Mouse (Mus musculus): ENCODE data around the gene Olfr282. TPM values are rescaled to one million over a fixed set of nuclear protein-coding genes. Genes with fewer than 3 reads are reported as not detected.

Gene Olfr282
- total and polyA plus RNA-seq, 3 experiments = not detected

DNA sequence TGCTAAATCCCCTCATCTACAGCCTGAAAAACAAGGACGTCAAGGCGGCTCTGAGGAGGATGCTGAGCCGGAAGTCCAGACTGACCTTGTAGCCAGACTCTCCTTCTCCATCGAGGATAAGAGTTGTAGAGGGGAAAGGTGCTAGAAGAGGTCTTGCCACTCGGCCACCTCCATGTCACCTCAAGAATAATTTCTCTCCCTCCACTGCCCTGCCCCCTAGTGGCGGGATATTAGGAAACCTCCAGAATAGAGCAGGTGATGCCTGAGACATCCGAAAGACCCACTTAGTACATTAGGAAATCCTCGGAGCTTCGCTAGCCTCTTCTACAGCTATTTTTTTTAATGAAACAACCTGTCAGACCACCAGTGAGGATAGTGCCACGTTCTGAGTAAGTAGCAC, 44.4 kb downstream of the Olfr282 start:
- DNase-seq = peak; percentile 42

DNA sequence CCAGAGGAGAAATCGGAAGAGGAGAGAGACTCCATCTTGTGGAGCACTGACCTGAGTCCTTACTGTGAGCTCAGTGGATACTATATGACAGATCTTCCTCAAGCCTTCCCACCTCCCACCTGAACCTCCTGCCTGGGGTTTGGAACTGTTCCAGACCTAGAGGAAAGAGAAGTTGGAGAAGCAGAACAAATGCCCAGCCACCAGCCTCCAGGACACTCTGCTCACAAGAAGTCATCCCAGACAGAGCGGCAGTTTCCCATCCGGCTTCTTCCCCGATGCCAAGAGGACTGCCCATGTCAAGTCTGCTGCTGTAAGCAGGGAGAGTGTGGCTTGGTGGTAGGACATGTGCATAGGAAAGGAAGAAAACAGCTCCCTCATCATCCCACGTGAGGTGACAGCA, 45.3 kb downstream of the Olfr282 start:
- DNase-seq = no peak

DNA sequence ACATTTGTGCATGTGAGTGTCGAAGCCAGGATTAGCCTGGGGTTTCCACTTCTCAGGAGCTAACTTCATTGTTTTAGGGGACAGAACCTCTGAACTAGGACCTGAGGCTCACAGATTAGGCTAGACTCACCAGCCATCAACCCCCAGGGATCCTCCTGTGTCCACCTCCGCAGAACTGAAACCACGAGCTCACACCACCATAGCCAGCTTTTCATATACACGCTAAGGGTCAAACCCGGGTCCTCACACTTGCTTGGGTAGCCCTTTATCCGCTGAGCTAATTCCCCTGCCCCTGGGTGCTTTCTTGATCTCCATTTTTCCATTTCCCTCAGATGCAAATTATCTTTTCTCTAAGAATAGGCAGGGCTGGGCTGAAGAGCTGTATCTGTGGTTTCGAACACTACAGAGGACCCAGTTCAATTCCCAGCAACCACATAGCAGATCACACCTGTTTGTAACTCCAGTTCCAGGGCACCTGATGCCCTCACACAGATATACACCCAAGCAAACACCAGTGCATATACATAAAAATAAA, 48.6 kb downstream of the Olfr282 start:
- DNase-seq = no peak

GRCm38 (mm10) chr15:98482701-98483100, 51.7 kb downstream of the Olfr282 start, which contains the start of gene Lalba:
TSS of gene Lalba (minus strand) at chr15:98482721.
- DNase-seq = no peak

DNA sequence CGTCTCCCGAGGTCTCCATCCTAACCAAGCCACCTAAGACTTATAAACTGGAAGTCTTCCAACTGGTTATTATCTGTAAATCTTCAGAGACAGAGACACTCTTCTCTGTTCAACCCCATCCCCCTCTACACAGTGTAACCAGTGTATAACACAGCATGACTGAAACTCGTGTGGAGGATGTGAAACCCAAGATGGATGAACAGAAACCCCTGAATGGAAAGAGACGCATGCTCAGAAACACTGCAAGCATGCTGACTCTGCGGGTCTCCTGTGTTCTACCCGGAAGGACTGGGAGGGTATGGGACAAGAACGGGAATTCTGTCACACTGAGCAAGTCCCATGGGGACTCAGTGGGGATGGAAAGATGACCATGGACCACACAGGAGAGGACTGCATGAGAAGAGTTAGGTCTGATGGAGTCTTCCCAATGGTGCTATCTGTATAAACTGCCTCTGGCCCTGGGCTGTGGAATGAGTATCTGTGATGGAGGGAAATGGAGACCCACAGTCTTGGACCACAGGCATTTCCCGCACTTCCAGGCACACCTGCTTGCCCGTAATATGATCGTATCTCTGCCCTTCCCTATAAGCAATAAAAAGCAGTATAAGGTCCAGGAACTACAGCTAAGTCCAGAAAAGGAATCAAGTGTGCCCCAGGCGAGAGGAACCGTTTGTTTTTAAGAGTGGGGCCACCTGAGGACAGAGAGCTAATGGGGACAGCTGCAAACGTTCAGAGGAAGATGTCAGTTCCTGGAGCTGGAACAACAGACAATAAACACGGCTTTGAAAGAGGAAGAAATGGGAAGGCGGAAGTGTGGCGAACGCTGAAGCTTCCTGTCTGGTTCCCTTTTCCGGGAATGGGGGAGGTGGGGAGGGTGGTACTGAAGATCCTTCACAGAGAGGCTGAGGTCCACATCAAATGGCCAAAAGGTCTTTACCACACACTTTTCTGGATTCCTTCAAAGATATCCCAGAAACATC, 53.2 kb downstream of the Olfr282 start:
- DNase-seq = no peak

DNA sequence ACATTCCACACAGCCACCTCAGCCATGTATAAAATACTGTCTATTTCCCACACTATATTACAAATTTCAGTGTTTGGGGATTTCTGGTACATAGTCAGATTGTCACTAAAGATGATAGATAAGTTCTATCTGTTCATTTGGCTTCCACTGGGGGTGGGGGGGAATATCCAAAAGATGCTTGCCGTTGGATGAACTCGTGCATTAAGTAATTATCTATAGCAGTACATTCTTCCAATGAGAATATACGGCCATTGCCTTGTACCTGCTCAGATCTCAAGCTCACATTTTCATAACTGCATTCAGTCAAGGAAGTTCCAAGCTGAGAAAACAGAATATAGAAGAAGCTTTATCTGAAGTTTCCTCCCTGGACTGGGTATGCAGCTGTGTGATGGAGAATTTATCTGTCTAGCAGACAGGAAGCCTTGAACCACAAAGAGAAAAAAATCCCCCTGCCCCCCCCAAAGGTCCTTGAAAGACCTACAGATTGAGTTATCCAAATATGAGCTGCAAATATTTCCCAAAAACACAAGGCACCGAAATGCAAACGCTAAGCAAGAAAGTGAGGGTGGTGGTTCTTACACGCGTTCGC, 55.5 kb downstream of the Olfr282 start:
- no peak for DNase-seq

Other genes starting within 250 kb of the Olfr282 start
- gene Olfr288, start 235.7 kb upstream of the Olfr282 start, total RNA-seq (2021) = not detected
- gene Olfr288, start 235.7 kb upstream of the Olfr282 start, polyA plus RNA-seq (2012; rRNA removed) = not detected in 2 replicates
- not detected for gene Gm44579, start 210.2 kb upstream of the Olfr282 start, total RNA-seq (2021)
- gene Gm44579, start 210.2 kb upstream of the Olfr282 start, polyA plus RNA-seq (2012; rRNA removed) = not detected in 2 replicates
- not detected for gene Olfr287, start 210.2 kb upstream of the Olfr282 start, total RNA-seq (2021)
- gene Olfr287, start 210.2 kb upstream of the Olfr282 start, polyA plus RNA-seq (2012; rRNA removed) = not detected in 2 replicates
- not detected for gene Olfr286, start 196.8 kb upstream of the Olfr282 start, total RNA-seq (2021)
- not detected in 2 replicates for gene Olfr286, start 196.8 kb upstream of the Olfr282 start, polyA plus RNA-seq (2012; rRNA removed)
- not detected for gene H1fnt, start 173.9 kb upstream of the Olfr282 start, total RNA-seq (2021)
- not detected in 2 replicates for gene H1fnt, start 173.9 kb upstream of the Olfr282 start, polyA plus RNA-seq (2012; rRNA removed)
- 1 to 10 TPM; 3.2 to 3.8 TPM for gene Zfp641, start 135.1 kb upstream of the Olfr282 start, total RNA-seq (2021)
- gene Zfp641, start 135.1 kb upstream of the Olfr282 start, polyA plus RNA-seq (2012; rRNA removed) = 2.3 and 2.5 TPM in 2 replicates
- gene Olfr285, start 113.9 kb upstream of the Olfr282 start, total RNA-seq (2021) = not detected
- gene Olfr285, start 113.9 kb upstream of the Olfr282 start, polyA plus RNA-seq (2012; rRNA removed) = not detected in 2 replicates
- gene Olfr284, start 90.2 kb upstream of the Olfr282 start, total RNA-seq (2021) = not detected
- not detected in 2 replicates for gene Olfr284, start 90.2 kb upstream of the Olfr282 start, polyA plus RNA-seq (2012; rRNA removed)
- not detected for gene Olfr283, start 50.3 kb upstream of the Olfr282 start, total RNA-seq (2021)
- gene Olfr283, start 50.3 kb upstream of the Olfr282 start, polyA plus RNA-seq (2012; rRNA removed) = not detected in 2 replicates
- not detected for gene Olfr281, start 21.4 kb downstream of the Olfr282 start, total RNA-seq (2021)
- not detected in 2 replicates for gene Olfr281, start 21.4 kb downstream of the Olfr282 start, polyA plus RNA-seq (2012; rRNA removed)
- not detected for gene OR5BS1P, start 38.7 kb downstream of the Olfr282 start, total RNA-seq (2021)
- gene OR5BS1P, start 38.7 kb downstream of the Olfr282 start, polyA plus RNA-seq (2012; rRNA removed) = not detected in 2 replicates
- not detected for gene Lalba, start 51.5 kb downstream of the Olfr282 start, total RNA-seq (2021)
- gene Lalba, start 51.5 kb downstream of the Olfr282 start, polyA plus RNA-seq (2012; rRNA removed) = not detected in 2 replicates
- not detected for gene Olfr279, start 61.2 kb downstream of the Olfr282 start, total RNA-seq (2021)
- not detected in 2 replicates for gene Olfr279, start 61.2 kb downstream of the Olfr282 start, polyA plus RNA-seq (2012; rRNA removed)
- 10 to 100 TPM; 70.7 to 99.0 TPM for gene Kansl2, start 103.0 kb downstream of the Olfr282 start, total RNA-seq (2021)
- gene Kansl2, start 103.0 kb downstream of the Olfr282 start, polyA plus RNA-seq (2012; rRNA removed) = 44.6 and 49.5 TPM in 2 replicates
- gene Ccnt1, start 139.7 kb downstream of the Olfr282 start, total RNA-seq (2021) = 10 to 100 TPM; 42.2 to 66.4 TPM
- 3.9 and 5.8 TPM in 2 replicates for gene Ccnt1, start 139.7 kb downstream of the Olfr282 start, polyA plus RNA-seq (2012; rRNA removed)
- under 1 TPM; 0.58 to 0.59 TPM for gene 4930415O20Rik, start 139.8 kb downstream of the Olfr282 start, total RNA-seq (2021)
- 0.22 TPM in 1 of 2 replicates, not detected in the other for gene 4930415O20Rik, start 139.8 kb downstream of the Olfr282 start, polyA plus RNA-seq (2012; rRNA removed)
- 10 to 100 TPM; 35.5 to 67.1 TPM for gene Adcy6, start 178.9 kb downstream of the Olfr282 start, total RNA-seq (2021)
- 44.6 and 49.2 TPM in 2 replicates for gene Adcy6, start 178.9 kb downstream of the Olfr282 start, polyA plus RNA-seq (2012; rRNA removed)
- 10 to 100 TPM; 12.8 to 17.7 TPM for gene Cacnb3, start 199.6 kb downstream of the Olfr282 start, total RNA-seq (2021)
- gene Cacnb3, start 199.6 kb downstream of the Olfr282 start, polyA plus RNA-seq (2012; rRNA removed) = 25.9 and 31.1 TPM in 2 replicates
- 10 to 100 TPM; 65.5 to 84.6 TPM for gene Ddx23, start 231.7 kb downstream of the Olfr282 start, total RNA-seq (2021)
- gene Ddx23, start 231.7 kb downstream of the Olfr282 start, polyA plus RNA-seq (2012; rRNA removed) = 25.6 and 27.7 TPM in 2 replicates
- gene Rnd1, start 246.2 kb downstream of the Olfr282 start, total RNA-seq (2021) = 1 to 10 TPM; 3.9 to 4.0 TPM
- 1.4 and 3.0 TPM in 2 replicates for gene Rnd1, start 246.2 kb downstream of the Olfr282 start, polyA plus RNA-seq (2012; rRNA removed)